Mouse (Mus musculus) adrenal gland, postnatal 0 days (tissue): ENCODE results near the gene Otor. TPM values are rescaled to one million over a fixed set of nuclear protein-coding genes. Genes with fewer than 3 reads are reported as not detected.

Experiments
- polyA plus RNA-seq: library from polyadenylated mRNA; unstranded; fragments of >200 nt; fragmentation: Nextera tagmentation; extraction: Ambion mirVana; gene quantifications from 2 replicates; pipeline ENCODE4 v1.2.1, GENCODE M21; 2015

The Otor gene
- not detected in 2 replicates for polyA plus RNA-seq

DNA sequence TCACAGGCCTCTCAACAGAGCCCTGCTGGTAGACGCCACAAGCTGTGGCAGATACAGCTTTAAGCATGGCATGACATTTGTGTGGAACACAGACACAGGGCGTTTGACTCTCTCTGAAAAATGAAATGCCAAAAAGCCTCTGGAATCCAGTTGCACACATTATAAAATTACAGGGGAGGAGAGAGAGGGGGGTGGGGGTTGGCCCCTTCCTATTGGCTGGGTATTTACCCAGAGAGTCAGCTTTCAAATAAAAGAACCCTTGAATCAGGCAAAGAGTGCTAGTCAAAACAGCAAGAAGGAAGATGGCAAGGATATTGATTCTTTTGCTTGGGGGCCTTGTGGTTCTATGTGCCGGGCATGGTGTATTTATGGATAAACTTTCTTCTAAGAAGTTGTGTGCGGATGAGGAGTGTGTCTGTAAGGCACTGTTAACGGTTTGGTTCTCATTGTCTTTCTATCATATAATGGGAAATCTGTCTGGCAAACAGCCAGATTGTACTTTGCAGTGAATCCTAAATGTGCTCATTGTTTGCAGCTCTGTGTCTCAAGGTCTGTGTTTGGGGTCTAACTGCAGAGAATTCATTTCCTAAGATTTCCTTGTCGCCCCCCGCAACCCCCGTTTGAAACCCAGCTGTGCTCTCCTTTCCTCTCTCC, at the start of gene Otor:
Gene Otor, plus strand, starts transcription at position 276 of the 654 bp plus-strand sequence.

GRCm38 (mm10) chr2:143062812-143063792, 15.2 kb upstream of the Otor start, which contains the start of gene Snrpb2:
TSS of gene Snrpb2 (plus strand) at chr2:143063039.

Other genes with a start within 250 kb of the Otor start
- 3.8 and 6.4 TPM in 2 replicates for gene Kif16b, start 176.9 kb upstream of the Otor start, polyA plus RNA-seq
- gene Snrpb2, start 15.4 kb upstream of the Otor start, polyA plus RNA-seq, result 82.7 and 104 TPM in 2 replicates